Mouse (Mus musculus): ENCODE data around the gene Rbbp8nl.

DNA sequence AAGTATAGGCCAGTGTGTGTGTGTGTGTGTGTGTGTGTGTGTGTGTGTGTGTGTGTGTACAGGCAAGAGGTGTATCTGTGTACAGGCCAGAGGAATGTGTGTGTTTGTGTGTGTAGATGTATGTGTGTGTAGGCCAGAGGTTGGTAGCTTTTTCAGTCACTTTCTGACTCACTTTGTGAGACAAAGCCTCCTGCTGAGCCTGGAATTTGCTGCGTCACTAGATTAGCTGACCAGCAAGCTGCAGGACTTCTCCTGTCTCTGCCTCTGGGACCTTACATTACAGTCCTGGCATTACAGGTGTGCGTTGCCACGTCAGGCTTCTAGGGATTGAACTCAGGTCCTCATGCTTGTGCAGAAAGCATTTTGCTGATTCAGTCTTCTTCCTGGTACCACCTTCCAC, 37.8 kb downstream of the Rbbp8nl start:
- TF ChIP-seq CTCF (IDR thresholded peaks at IDR 0.05; ENCODE audit: low read depth) (no peak), EP300 (IDR thresholded peaks at IDR 0.05; ENCODE audit: low read depth) (no peak)

Measured in heart, postnatal 0 days (tissue).